In the genomic region with DNA sequence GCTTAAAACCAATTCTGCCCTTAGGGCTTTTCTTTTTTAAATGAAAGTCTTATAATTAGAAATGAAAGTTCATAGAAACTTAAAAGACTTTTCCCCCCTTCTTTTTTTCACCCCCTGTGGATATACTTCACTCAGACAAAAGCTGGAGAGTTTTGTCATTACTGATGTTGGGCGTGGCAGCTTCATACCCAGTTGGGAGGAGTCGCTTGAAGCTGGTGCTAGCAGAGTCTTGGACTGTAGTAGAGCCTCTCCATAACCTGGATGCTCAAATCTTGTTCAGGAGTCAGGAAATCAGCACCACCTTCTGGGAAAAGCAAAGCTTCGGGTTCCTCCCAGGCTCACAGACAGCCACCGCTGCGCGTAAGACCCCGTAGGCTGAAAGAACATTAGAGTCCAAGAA, we compare ENCODE assay signal across 20 mouse cellular contexts.
DNase-seq lines count a peak whose midpoint lies in the region; ATAC-seq and TF ChIP-seq lines count a peak whose summit lies in the region.
"Had no signal": no experiment of that assay in that cellular context is flagged by ENCODE, and none has a peak within 500 bp of the region (broad histone marks: within the 10 kb centered on the region; RNA-seq: fewer than 3 reads in every experiment).

No protein-coding gene starts in this region.

- H3K4me1 ChIP-seq in limb, embryonic 11.5 days (ENCODE audit: control insufficient read depth, insufficient read depth, low read length): 0 out of 2 replicates have a peak, but pooled peaks cover 2% of the 10 kb centered on the region
- peaks cover 31% of the 10 kb centered on the region for H3K4me1 ChIP-seq in limb, embryonic 10.5 days
- H3K4me1 ChIP-seq in forebrain, embryonic 12.5 days: peaks cover 3% of the 10 kb centered on the region; the same call in 1 of the 2 replicates
- no peaks in the 10 kb centered on the region for H3K4me1 ChIP-seq in limb, embryonic 14.5 days (ENCODE audit: control insufficient read depth, insufficient read depth, low read length)
- H3K4me1 ChIP-seq: hindbrain, embryonic 13.5 days had no signal

- ATAC-seq in limb, embryonic 11.5 days (ENCODE audit: insufficient number of reproducible peaks, low FRiP score, low TSS enrichment, low read depth): 0 out of 2 replicates have a peak, but pooled peaks have one; percentile 14
- peak; percentile 57; the same call in 1 of the 2 replicates for ATAC-seq in forebrain, embryonic 12.5 days (ENCODE audit: low FRiP score)
- no peak for ATAC-seq in limb, embryonic 14.5 days (ENCODE audit: low FRiP score, low read depth)
- ATAC-seq: intestine, postnatal 0 days had no signal

- no peak for TF ChIP-seq POLR2A in limb, embryonic 14.5 days (IDR thresholded peaks at IDR 0.05; ENCODE audit: borderline replicate concordance, extremely low read depth, insufficient read depth, insufficient read length)

- no peak overlapping the region for H3K27ac ChIP-seq in limb, embryonic 11.5 days (replicated peaks; ENCODE audit: low read depth, low read length)
- H3K27ac ChIP-seq in limb, embryonic 10.5 days: no peak overlapping the region
- no peak overlapping the region for H3K27ac ChIP-seq in forebrain, embryonic 12.5 days
- no peak overlapping the region for H3K27ac ChIP-seq in limb, embryonic 14.5 days (replicated peaks; ENCODE audit: low read depth, low read length)
- H3K27ac ChIP-seq: hindbrain, embryonic 13.5 days; kidney, postnatal 0 days; macrophage had no signal

- H3K36me3 ChIP-seq in limb, embryonic 11.5 days (ENCODE audit: control insufficient read depth, insufficient read depth, low read length): no peaks in the 10 kb centered on the region
- H3K36me3 ChIP-seq in limb, embryonic 10.5 days: no peaks in the 10 kb centered on the region
- no peaks in the 10 kb centered on the region for H3K36me3 ChIP-seq in forebrain, embryonic 12.5 days (replicated peaks)
- H3K36me3 ChIP-seq in limb, embryonic 14.5 days (ENCODE audit: control insufficient read depth, insufficient read depth, low read length): no peaks in the 10 kb centered on the region
- H3K36me3 ChIP-seq: hindbrain, embryonic 13.5 days had no signal

- H3K9me3 ChIP-seq in limb, embryonic 11.5 days (ENCODE audit: control insufficient read depth, low read length): no peaks in the 10 kb centered on the region
- no peaks in the 10 kb centered on the region for H3K9me3 ChIP-seq in limb, embryonic 10.5 days (replicated peaks)
- H3K9me3 ChIP-seq in forebrain, embryonic 12.5 days: peaks cover 1% of the 10 kb centered on the region; the same call in 1 of the 2 replicates
- H3K9me3 ChIP-seq in limb, embryonic 14.5 days (ENCODE audit: control insufficient read depth, low read length): no peaks in the 10 kb centered on the region
- H3K9me3 ChIP-seq: hindbrain, embryonic 13.5 days had no signal

- WGBS in limb, embryonic 11.5 days: 41% methylated on average over 7 of the region's 7 CpGs
- WGBS in limb, embryonic 10.5 days: 69% methylated on average over 7 of the region's 7 CpGs
- WGBS in forebrain, embryonic 12.5 days: 51% methylated on average over 7 of the region's 7 CpGs
- 28% methylated on average over 7 of the region's 7 CpGs for WGBS in limb, embryonic 14.5 days

- H3K4me3 ChIP-seq in limb, embryonic 11.5 days (ENCODE audit: low read depth, low read length): no peak overlapping the region
- H3K4me3 ChIP-seq in limb, embryonic 10.5 days: no peak overlapping the region
- H3K4me3 ChIP-seq in forebrain, embryonic 12.5 days (replicated peaks): no peak overlapping the region
- H3K4me3 ChIP-seq in limb, embryonic 14.5 days (replicated peaks; ENCODE audit: low read length): no peak overlapping the region
- H3K4me3 ChIP-seq: hindbrain, embryonic 13.5 days; myocyte had no signal

- peak; percentile 32 for DNase-seq in limb, embryonic 11.5 days (ENCODE audit: low spot score)
- DNase-seq in limb, embryonic 10.5 days (ENCODE audit: low spot score): no peak
- peak; percentile 7 for DNase-seq in brain, adult 2 months (ENCODE audit: low read depth, low spot score)
- peak; percentile 29 for DNase-seq in limb, embryonic 14.5 days (ENCODE audit: low spot score)
- DNase-seq in urinary bladder, adult 2 months (ENCODE audit: low spot score): no peak
- no peak for DNase-seq in spleen, postnatal 10 days (ENCODE audit: low spot score in 2 of 2)
- DNase-seq: adrenal gland, adult 2 months; cerebellum, adult 11 months; cerebellum, postnatal 36 days; heart, postnatal 14 days; lung, adult 2 months; thymus, adult 18-20 months had no signal

- no peak overlapping the region for H3K4me2 ChIP-seq in limb, embryonic 11.5 days (ENCODE audit: low read depth, severe bottlenecking)
- no peak overlapping the region for H3K4me2 ChIP-seq in forebrain, embryonic 12.5 days
- no peak overlapping the region for H3K4me2 ChIP-seq in limb, embryonic 14.5 days (replicated peaks; ENCODE audit: low read depth, low read length, severe bottlenecking)
- H3K4me2 ChIP-seq: heart, embryonic 11.5 days; hindbrain, embryonic 13.5 days; midbrain, embryonic 11.5 days had no signal

- no peaks in the 10 kb centered on the region for H3K27me3 ChIP-seq in limb, embryonic 11.5 days (ENCODE audit: control insufficient read depth, insufficient read depth, low read length)
- H3K27me3 ChIP-seq in limb, embryonic 10.5 days (ENCODE audit: low read depth, poor library complexity, severe bottlenecking): no peaks in the 10 kb centered on the region
- H3K27me3 ChIP-seq in forebrain, embryonic 12.5 days: no peaks in the 10 kb centered on the region
- no peaks in the 10 kb centered on the region for H3K27me3 ChIP-seq in limb, embryonic 14.5 days (ENCODE audit: control insufficient read depth, insufficient read depth, low read length)
- H3K27me3 ChIP-seq: hindbrain, embryonic 13.5 days had no signal

- H3K9ac ChIP-seq in limb, embryonic 11.5 days (ENCODE audit: low read length): no peak overlapping the region
- H3K9ac ChIP-seq in forebrain, embryonic 12.5 days: no peak overlapping the region
- H3K9ac ChIP-seq in limb, embryonic 14.5 days (ENCODE audit: low read depth, low read length, severe bottlenecking): no peak overlapping the region
- H3K9ac ChIP-seq: hindbrain, embryonic 13.5 days had no signal

Comparison
In these comparisons a context has a peak if more than half of its experiments do, and no peak if none do; other contexts are left out.
1. DNase-seq: peak in limb, embryonic 11.5 days (single experiment), brain, adult 2 months (single experiment) and limb, embryonic 14.5 days (single experiment); none in limb, embryonic 10.5 days (single experiment), urinary bladder, adult 2 months (single experiment) and spleen, postnatal 10 days (0 of 2).